Comparison of ENCODE assay signal across 8 mouse cellular contexts in the genomic region with DNA sequence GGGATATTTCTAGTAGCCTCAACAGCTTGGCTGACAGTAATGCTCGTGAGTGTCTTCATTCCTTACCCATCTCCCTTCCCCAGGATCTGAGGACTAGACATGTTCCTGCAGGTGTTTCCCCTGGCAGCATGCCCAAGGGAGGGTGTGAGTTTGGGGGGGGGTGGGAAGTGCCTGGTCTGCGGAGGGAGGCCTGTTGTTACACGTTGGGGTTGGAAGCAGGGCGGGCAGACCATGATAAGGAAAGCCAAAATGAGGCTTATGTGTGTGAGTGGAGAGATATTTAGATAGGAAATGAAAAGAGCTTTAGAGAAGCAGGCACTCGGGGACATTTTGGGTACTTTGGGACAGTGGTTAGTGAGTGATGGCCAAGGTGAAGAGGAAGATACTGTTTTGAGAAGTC. TPM values are rescaled to one million over a fixed set of nuclear protein-coding genes. Genes with fewer than 3 reads are reported as not detected.
DNase-seq lines count a peak whose midpoint lies in the region; ATAC-seq and TF ChIP-seq lines count a peak whose summit lies in the region.

No protein-coding gene starts in this region.

- peak overlapping the region; percentile 91; the same call in 1 of the 2 replicates for H3K4me3 ChIP-seq in heart, embryonic 15.5 days
- peak overlapping the region; percentile 97 for H3K4me3 ChIP-seq in G1E (ENCODE audit: low read depth, low read length)
- no peak overlapping the region for H3K4me3 ChIP-seq in forebrain, postnatal 0 days (ENCODE audit: low read depth, low read length)

- no peak for TF ChIP-seq CTCF in G1E (IDR thresholded peaks at IDR 0.05; ENCODE audit: low read depth, low read length)
- no peak for TF ChIP-seq CTCF in forebrain, postnatal 0 days (IDR thresholded peaks at IDR 0.05; ENCODE audit: low read depth)

- H3K9me3 ChIP-seq in heart, embryonic 15.5 days (replicated peaks): no peaks in the 10 kb centered on the region
- no peaks in the 10 kb centered on the region for H3K9me3 ChIP-seq in G1E (replicated peaks)
- H3K9me3 ChIP-seq in forebrain, postnatal 0 days (ENCODE audit: low read length): no peaks in the 10 kb centered on the region

- no peak for DNase-seq in heart, postnatal 36 days
- DNase-seq in G1E (ENCODE audit: low spot score): no peak
- DNase-seq in forebrain, postnatal 0 days: no peak
- DNase-seq in adrenal gland, postnatal 10 days: no peak
- DNase-seq in ovary, adult 18-20 months (ENCODE audit: low spot score): no peak
- DNase-seq in embryo, embryonic 11 days: no peak

- 24% methylated on average over 5 of the region's 5 CpGs for WGBS in heart, embryonic 15.5 days
- 48% methylated on average over 5 of the region's 5 CpGs for whole genome bisulfite sequencing in forebrain, postnatal 0 days

- peak overlapping the region; percentile 67 for H3K4me2 ChIP-seq in heart, embryonic 15.5 days
- peak overlapping the region; percentile 15 for H3K4me2 ChIP-seq in forebrain, postnatal 0 days (ENCODE audit: low read depth)

- H3K9ac ChIP-seq in heart, embryonic 15.5 days: peak overlapping the region; percentile 7; the same call in 1 of the 2 replicates
- H3K9ac ChIP-seq in forebrain, postnatal 0 days: no peak overlapping the region

- H3K4me1 ChIP-seq in heart, embryonic 15.5 days (replicated peaks): peaks cover 38% of the 10 kb centered on the region
- H3K4me1 ChIP-seq in G1E (ENCODE audit: insufficient read depth, low read depth, low read length): peaks cover 80% of the 10 kb centered on the region
- H3K4me1 ChIP-seq in forebrain, postnatal 0 days (ENCODE audit: insufficient read depth): peaks cover 9% of the 10 kb centered on the region; the same call in 1 of the 2 replicates

- H3K27me3 ChIP-seq in heart, embryonic 15.5 days: no peaks in the 10 kb centered on the region
- no peaks in the 10 kb centered on the region for H3K27me3 ChIP-seq in G1E (ENCODE audit: insufficient read depth, low read length)
- H3K27me3 ChIP-seq in forebrain, postnatal 0 days (ENCODE audit: insufficient read depth, low read length): no peaks in the 10 kb centered on the region

- peaks cover 45% of the 10 kb centered on the region for H3K36me3 ChIP-seq in heart, embryonic 15.5 days
- H3K36me3 ChIP-seq in G1E (replicated peaks): peaks cover 75% of the 10 kb centered on the region
- peaks cover 43% of the 10 kb centered on the region for H3K36me3 ChIP-seq in forebrain, postnatal 0 days (ENCODE audit: insufficient read depth)

- ATAC-seq in heart, embryonic 15.5 days (replicated peaks; ENCODE audit: insufficient number of reproducible peaks, insufficient read depth, low FRiP score, low read depth): no peak
- peak; percentile 47 for ATAC-seq in G1E (ENCODE audit: extremely low read depth, insufficient number of reproducible peaks, low FRiP score, poor library complexity, severe bottlenecking)
- no peak for ATAC-seq in forebrain, postnatal 0 days
- peak; percentile 77 for ATAC-seq in megakaryocyte-erythroid progenitor cell, adult 5-6 weeks (replicated peaks; ENCODE audit: low FRiP score, low TSS enrichment, poor library complexity, severe bottlenecking)

- intact Hi-C loops in heart, postnatal 36 days (cut with DNase I): no loop called here

- peak overlapping the region; percentile 39 for H3K27ac ChIP-seq in heart, embryonic 15.5 days
- no peak overlapping the region for H3K27ac ChIP-seq in forebrain, postnatal 0 days (ENCODE audit: low read depth, low read length)

RNA-seq across cellular contexts. Expression of gene Mta2, which starts 2.4 kb away (rescaled TPM):
- 74.2 and 99.5 TPM in 2 replicates for polyA plus RNA-seq in heart, embryonic 15.5 days (2015; fragmentation: Nextera tagmentation; extraction: Ambion mirVana)
- 10 to 100 TPM; 33.2 to 38.5 TPM for total RNA-seq in heart, postnatal 36 days (2021)
- total RNA-seq in G1E (2014; fragmentation: Nextera tagmentation): 183 and 186 TPM in 2 replicates
- 166 and 177 TPM in 2 replicates for total RNA-seq in G1E (2017)
- 67.7 and 76.9 TPM in 2 replicates for polyA plus RNA-seq in G1E (2012)
- 71.2 and 86.4 TPM in 2 replicates for total RNA-seq in forebrain, postnatal 0 days (2014; rRNA removed)
- polyA plus RNA-seq in forebrain, postnatal 0 days (2015; fragmentation: Nextera tagmentation; extraction: Ambion mirVana): 87.8 and 91.3 TPM in 2 replicates
- total RNA-seq in megakaryocyte-erythroid progenitor cell, adult 5-6 weeks (2014; fragmentation: Nextera tagmentation): 158 and 173 TPM in 2 replicates
- total RNA-seq in megakaryocyte-erythroid progenitor cell, adult 5-6 weeks (2017): 205 and 206 TPM in 2 replicates
- 100 to 1,000 TPM in 1 of 2 experiments, 10 to 100 TPM in 1; 94.8 to 111 TPM for total RNA-seq in adrenal gland, postnatal 10 days (2021)

RNA-seq across cellular contexts. Expression of gene Tut1, which starts 9.6 kb away (rescaled TPM):
- 13.7 and 19.4 TPM in 2 replicates for polyA plus RNA-seq in heart, embryonic 15.5 days (2015; fragmentation: Nextera tagmentation; extraction: Ambion mirVana)
- total RNA-seq in heart, postnatal 36 days (2021): 1 to 10 TPM; 8.1 to 8.9 TPM
- total RNA-seq in G1E (2014; fragmentation: Nextera tagmentation): 17.8 and 25.6 TPM in 2 replicates
- total RNA-seq in G1E (2017): 32.3 and 37.3 TPM in 2 replicates
- polyA plus RNA-seq in G1E (2012): 60.9 and 74.1 TPM in 2 replicates
- 20.8 and 24.5 TPM in 2 replicates for total RNA-seq in forebrain, postnatal 0 days (2014; rRNA removed)
- polyA plus RNA-seq in forebrain, postnatal 0 days (2015; fragmentation: Nextera tagmentation; extraction: Ambion mirVana): 14.8 and 17.6 TPM in 2 replicates
- 30.7 and 32.2 TPM in 2 replicates for total RNA-seq in megakaryocyte-erythroid progenitor cell, adult 5-6 weeks (2014; fragmentation: Nextera tagmentation)
- 15.8 and 18.8 TPM in 2 replicates for total RNA-seq in megakaryocyte-erythroid progenitor cell, adult 5-6 weeks (2017)
- total RNA-seq in adrenal gland, postnatal 10 days (2021): 10 to 100 TPM; 17.4 to 19.3 TPM

RNA-seq across cellular contexts. Expression of gene Eml3, which starts 14.7 kb away (rescaled TPM):
- polyA plus RNA-seq in heart, embryonic 15.5 days (2015; fragmentation: Nextera tagmentation; extraction: Ambion mirVana): 12.7 and 21.9 TPM in 2 replicates
- 10 to 100 TPM in 1 of 2 experiments, 1 to 10 TPM in 1; 9.5 to 11.0 TPM for total RNA-seq in heart, postnatal 36 days (2021)
- 24.7 and 26.3 TPM in 2 replicates for total RNA-seq in G1E (2014; fragmentation: Nextera tagmentation)
- total RNA-seq in G1E (2017): 40.1 and 42.5 TPM in 2 replicates
- polyA plus RNA-seq in G1E (2012): 111 and 114 TPM in 2 replicates
- total RNA-seq in forebrain, postnatal 0 days (2014; rRNA removed): 5.1 and 7.3 TPM in 2 replicates
- polyA plus RNA-seq in forebrain, postnatal 0 days (2015; fragmentation: Nextera tagmentation; extraction: Ambion mirVana): 7.5 and 8.1 TPM in 2 replicates
- 29.3 and 45.8 TPM in 2 replicates for total RNA-seq in megakaryocyte-erythroid progenitor cell, adult 5-6 weeks (2014; fragmentation: Nextera tagmentation)
- 14.5 and 23.6 TPM in 2 replicates for total RNA-seq in megakaryocyte-erythroid progenitor cell, adult 5-6 weeks (2017)
- 10 to 100 TPM; 43.6 to 53.3 TPM for total RNA-seq in adrenal gland, postnatal 10 days (2021)

RNA-seq across cellular contexts. Expression of gene Rom1, which starts 14.9 kb away (rescaled TPM):
- 1.9 and 2.3 TPM in 2 replicates for polyA plus RNA-seq in heart, embryonic 15.5 days (2015; fragmentation: Nextera tagmentation; extraction: Ambion mirVana)
- 10 to 100 TPM; 19.8 to 30.2 TPM for total RNA-seq in heart, postnatal 36 days (2021)
- total RNA-seq in G1E (2014; fragmentation: Nextera tagmentation): 1.1 TPM in 1 of 2 replicates, not detected in the other
- total RNA-seq in G1E (2017): 5.4 and 6.0 TPM in 2 replicates
- 14.2 and 16.0 TPM in 2 replicates for polyA plus RNA-seq in G1E (2012)
- total RNA-seq in forebrain, postnatal 0 days (2014; rRNA removed): 2.3 and 3.5 TPM in 2 replicates
- polyA plus RNA-seq in forebrain, postnatal 0 days (2015; fragmentation: Nextera tagmentation; extraction: Ambion mirVana): 2.4 and 3.3 TPM in 2 replicates
- total RNA-seq in megakaryocyte-erythroid progenitor cell, adult 5-6 weeks (2014; fragmentation: Nextera tagmentation): 4.6 and 6.2 TPM in 2 replicates
- 0.75 and 4.3 TPM in 2 replicates for total RNA-seq in megakaryocyte-erythroid progenitor cell, adult 5-6 weeks (2017)
- total RNA-seq in adrenal gland, postnatal 10 days (2021): 10 to 100 TPM; 17.4 to 24.0 TPM

RNA-seq across cellular contexts. Expression of gene Eef1g, which starts 22.8 kb away (rescaled TPM):
- polyA plus RNA-seq in heart, embryonic 15.5 days (2015; fragmentation: Nextera tagmentation; extraction: Ambion mirVana): 216 and 256 TPM in 2 replicates
- 100 to 1,000 TPM; 246 to 250 TPM for total RNA-seq in heart, postnatal 36 days (2021)
- total RNA-seq in G1E (2014; fragmentation: Nextera tagmentation) (955 and 998 TPM in 2 replicates), G1E (2017) (647 and 686 TPM in 2 replicates)
- 112 and 237 TPM in 2 replicates for polyA plus RNA-seq in G1E (2012)
- total RNA-seq in forebrain, postnatal 0 days (2014; rRNA removed): 524 and 615 TPM in 2 replicates
- 250 and 269 TPM in 2 replicates for polyA plus RNA-seq in forebrain, postnatal 0 days (2015; fragmentation: Nextera tagmentation; extraction: Ambion mirVana)
- total RNA-seq in megakaryocyte-erythroid progenitor cell, adult 5-6 weeks (2014; fragmentation: Nextera tagmentation): 1,323 and 1,614 TPM in 2 replicates
- 848 and 982 TPM in 2 replicates for total RNA-seq in megakaryocyte-erythroid progenitor cell, adult 5-6 weeks (2017)
- 100 to 1,000 TPM; 355 to 407 TPM for total RNA-seq in adrenal gland, postnatal 10 days (2021)

Comparison
In these comparisons a context has a peak if more than half of its experiments do, and no peak if none do; other contexts are left out.
1. ATAC-seq: peak in G1E (single experiment) and megakaryocyte-erythroid progenitor cell, adult 5-6 weeks (single experiment); none in heart, embryonic 15.5 days (single experiment) and forebrain, postnatal 0 days (single experiment).